Mouse (Mus musculus) stomach, postnatal 0 days (tissue): ENCODE results near the gene Lgals3bp.

ENCODE experiments used
- CTCF ChIP-seq: IDR thresholded peaks from 2 replicates; pipeline ENCODE4 v1.5.1; 2016; ENCODE audit warnings: antibody characterized with exemption, low read depth, mild to moderate bottlenecking, moderate library complexity
- EP300 ChIP-seq: optimal IDR thresholded peaks from 2 replicates; pipeline ENCODE3; 2016; ENCODE audit warnings: antibody characterized with exemption

DNA sequence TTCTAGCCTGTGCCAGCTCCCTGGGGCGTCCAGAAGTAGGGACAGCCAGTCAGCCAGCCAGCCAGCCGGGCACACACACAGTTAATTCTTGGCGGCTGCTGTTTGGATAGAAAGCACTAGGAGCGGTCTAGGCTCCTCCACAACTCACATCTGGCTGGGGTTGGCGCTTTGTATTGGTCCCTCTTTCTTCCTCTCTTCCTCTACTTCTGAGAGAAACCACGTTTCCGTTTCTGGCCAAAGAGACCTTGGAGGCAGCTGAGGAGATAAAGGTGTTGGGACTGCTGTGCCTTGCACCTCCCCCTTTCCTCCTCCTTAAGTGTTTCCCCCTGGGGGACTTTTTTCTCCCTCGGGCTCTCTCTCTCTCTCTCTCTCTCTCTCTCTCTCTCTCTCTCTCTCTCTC is 26.1 kb upstream of the Lgals3bp start, which contains the start of gene C1qtnf1:
- TF ChIP-seq EP300 (no peak), CTCF (peak; percentile 13; the same call in 1 of the 2 replicates)
